1 mouse cellular context compared by ENCODE assay signal in genomic region chr19:53578597-53579252, GRCm38 (mm10).
A peak's percentile ranks its signal among the peaks of the same experiment; 100 is the strongest.
TF ChIP-seq lines count a peak whose summit lies in the region.

No protein-coding gene starts in this region.

TF ChIP-seq in CH12.LX, 34 proteins besides CTCF, POLR2A, EP300 and RAD21 (continued from another document):
- TF ChIP-seq ZC3H11A (IDR thresholded peaks at IDR 0.05; ENCODE audit: low read depth, low read length) = peak; percentile 98
- peak; percentile 37; the same call in 1 of the 2 replicates for TF ChIP-seq SIN3A (IDR thresholded peaks at IDR 0.05; ENCODE audit: low read length)
- peak; percentile 83 for TF ChIP-seq ZNF384 (IDR thresholded peaks at IDR 0.05; ENCODE audit: low read depth, low read length)
- TF ChIP-seq MAX (IDR thresholded peaks at IDR 0.05; ENCODE audit: low read length) = 0 out of 2 replicates have a peak, but pooled peaks have one; percentile 51
- no peak for TF ChIP-seq GABPA (IDR thresholded peaks at IDR 0.05; ENCODE audit: insufficient replicate concordance, low read depth, low read length)
- 0 out of 2 replicates have a peak, but pooled peaks have one; percentile 44 for TF ChIP-seq MYC (IDR thresholded peaks at IDR 0.05; ENCODE audit: low read depth, low read length)
- TF ChIP-seq JUND (conservative IDR thresholded peaks at IDR 0.05; ENCODE audit: low read depth, low read length) = 0 out of 2 replicates have a peak, but pooled peaks have one; percentile 37
- TF ChIP-seq MAZ (IDR thresholded peaks at IDR 0.05; ENCODE audit: low read depth, low read length) = 0 out of 2 replicates have a peak, but pooled peaks have one; percentile 35
- peak; percentile 99 for TF ChIP-seq SMC3 (IDR thresholded peaks at IDR 0.05; ENCODE audit: low read depth, low read length)
